Mouse (Mus musculus): Measurements from ENCODE around the gene Hmcn2. TPM values are rescaled to one million over a fixed set of nuclear protein-coding genes. Genes with fewer than 3 reads are reported as not detected.

Hmcn2 gene
- polyA plus RNA-seq, 2 experiments from 2014 or later = 0.48 to 0.53 TPM

DNA sequence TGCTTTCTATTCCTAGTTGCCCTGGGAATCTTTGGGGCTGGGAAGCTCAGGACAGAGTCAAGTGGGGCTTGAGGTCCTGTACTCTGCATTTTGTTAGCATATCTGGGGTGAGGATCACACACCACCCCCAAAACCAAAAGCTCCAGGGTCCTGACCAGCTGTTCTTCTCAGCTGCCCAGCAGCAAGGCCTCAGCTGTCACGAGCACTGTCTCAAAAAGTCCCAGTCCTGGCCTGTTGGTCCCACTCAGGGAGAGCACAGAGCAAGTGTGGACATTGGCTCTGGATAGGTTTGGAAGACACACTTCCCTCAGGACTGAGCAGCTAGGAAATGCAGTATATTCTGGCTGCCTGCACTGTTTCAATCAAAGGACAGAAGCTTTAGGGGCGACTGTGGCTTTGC lies 176.3 kb downstream of the Hmcn2 start:
- no peak for ATAC-seq

DNA sequence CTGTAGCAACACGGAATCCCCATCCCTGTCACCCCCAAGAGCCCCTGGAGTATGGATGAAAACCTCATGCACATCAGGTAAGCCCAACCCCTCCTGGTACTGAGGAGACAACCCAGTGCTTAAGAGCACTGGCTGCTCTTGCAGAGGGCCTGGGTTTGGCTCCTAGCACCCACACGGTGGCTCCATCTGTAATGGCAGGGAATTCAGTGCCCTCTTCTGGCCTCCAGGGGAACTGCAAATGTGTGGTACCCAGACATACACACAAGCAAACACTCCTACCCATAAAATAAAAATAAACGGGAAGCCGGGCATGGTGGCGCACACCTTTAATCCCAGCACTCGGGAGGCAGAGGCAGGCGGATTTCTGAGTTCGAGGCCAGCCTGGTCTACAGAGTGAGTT lies 178.1 kb downstream of the Hmcn2 start:
- no peak for ATAC-seq

- ATAC-seq = no peak
These were observed 179.0 kb downstream of the Hmcn2 start for GRCm38 (mm10) chr2:31493243-31493642.

GRCm38 (mm10) chr2:31494315-31494714 lies 180.1 kb downstream of the Hmcn2 start:
- ATAC-seq = no peak

DNA sequence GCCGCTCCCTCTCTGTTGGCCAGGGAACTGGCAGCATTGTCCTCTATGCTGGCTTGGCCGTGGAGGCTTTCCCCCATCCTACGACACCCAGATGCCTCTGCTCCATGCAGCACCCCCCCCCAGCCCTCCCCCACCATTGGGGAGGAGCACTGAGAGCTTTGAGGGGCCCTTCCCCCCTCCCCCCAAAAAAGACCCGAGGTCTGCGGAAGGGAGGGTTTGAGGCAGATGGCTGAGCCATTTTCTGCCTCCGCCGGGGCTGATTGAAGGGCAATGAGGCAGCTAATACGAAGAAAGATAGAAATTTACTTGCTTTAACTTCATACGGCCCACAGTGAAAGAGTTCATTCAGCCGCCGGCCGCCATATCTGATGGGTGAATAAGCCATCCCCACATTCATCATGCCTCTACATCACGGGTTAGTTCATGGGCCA lies 180.8 kb downstream of the Hmcn2 start:
- no peak for ATAC-seq

DNA sequence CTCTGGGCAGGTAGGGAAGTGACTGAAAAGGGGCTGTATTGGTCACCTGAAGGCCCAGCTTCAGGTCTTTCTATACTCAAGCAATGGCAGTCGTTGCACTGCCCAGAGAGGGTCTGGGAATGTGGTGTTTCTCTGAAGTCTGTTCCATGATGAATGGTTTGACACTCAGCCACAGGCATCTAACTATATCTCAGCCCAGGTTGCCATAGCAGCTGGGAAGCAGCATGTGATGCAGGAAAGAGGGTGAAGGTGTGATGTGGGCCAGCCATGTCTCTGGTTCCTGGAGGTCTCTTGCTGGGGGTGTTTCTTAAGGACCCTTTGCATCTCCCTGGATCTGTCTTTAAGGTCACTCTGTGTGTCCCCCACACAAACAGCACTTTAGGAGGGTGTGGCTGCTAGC lies 181.9 kb downstream of the Hmcn2 start:
- ATAC-seq = no peak

- ATAC-seq = no peak
These were observed 182.9 kb downstream of the Hmcn2 start for GRCm38 (mm10) chr2:31497113-31497512.

DNA sequence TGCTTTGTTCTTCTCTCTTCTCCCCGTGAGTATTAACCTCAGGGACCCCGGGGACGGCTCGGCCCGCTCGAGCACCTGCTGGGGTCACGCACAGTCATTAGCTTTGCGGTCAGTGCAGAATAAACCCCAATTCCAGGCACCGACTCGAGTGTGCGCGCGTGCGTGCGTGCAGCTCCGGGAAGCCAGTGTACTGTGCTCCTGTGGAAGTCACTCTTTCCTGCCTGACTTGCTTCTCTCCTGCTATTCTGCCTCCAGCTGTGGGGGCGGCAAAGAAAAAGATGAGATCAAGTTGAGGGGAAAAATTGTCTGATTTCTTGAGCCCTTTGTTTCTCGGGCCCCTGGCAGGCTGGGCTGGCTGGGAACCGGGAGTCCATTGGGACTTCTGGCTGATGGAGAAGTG lies 183.4 kb downstream of the Hmcn2 start:
- ATAC-seq = no peak

GRCm38 (mm10) chr2:31499327-31500291 lies 185.4 kb downstream of the Hmcn2 start:
- ATAC-seq = no peak

DNA sequence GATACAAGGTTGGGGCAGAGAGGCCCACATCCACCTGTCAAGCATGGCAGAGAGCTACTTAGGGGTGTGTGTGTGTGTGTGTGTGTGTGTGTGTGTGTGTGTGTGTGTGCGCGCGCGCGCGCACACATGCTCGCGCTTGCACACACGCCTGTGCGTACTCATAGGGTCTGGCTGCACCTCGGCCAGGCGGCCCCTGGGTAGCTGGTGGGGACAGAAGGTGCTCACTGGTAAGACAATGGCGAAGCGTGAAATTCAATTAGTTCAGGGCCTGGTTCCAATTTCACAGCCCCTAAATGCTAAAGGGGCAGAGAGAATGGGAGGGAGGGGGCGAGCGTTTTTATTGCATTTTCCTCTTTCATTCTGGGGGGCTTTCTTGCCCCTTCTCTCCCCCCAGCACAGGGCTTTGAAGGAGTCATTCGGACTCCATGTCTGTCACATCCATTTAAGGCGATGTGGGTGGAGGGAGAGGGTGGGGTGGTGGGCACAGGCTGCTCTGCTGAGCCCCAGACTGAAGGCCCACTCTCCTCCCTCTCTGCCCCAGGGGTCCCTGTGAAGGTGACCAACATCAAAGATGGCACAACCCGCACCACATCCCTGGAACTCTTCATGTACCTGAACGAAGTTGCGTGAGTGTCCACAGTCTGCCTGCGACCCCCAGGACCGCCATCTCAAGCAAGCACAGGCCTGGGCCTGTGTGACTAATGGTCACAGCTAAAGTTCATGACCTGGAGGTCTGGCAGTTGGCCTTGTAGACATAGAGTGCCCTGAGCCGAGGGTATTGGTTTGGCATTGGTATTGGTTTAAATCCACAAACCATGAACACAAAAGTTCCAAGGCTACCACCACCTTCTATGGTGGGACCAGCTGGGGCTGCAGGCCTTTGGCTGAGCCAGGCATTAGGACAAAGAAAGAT lies 186.3 kb downstream of the Hmcn2 start:
- ATAC-seq = no peak

- no peak for ATAC-seq
These were observed 187.4 kb downstream of the Hmcn2 start for GRCm38 (mm10) chr2:31501448-31502130.

- no peak for ATAC-seq
These were observed 188.7 kb downstream of the Hmcn2 start for GRCm38 (mm10) chr2:31502616-31503522.

DNA sequence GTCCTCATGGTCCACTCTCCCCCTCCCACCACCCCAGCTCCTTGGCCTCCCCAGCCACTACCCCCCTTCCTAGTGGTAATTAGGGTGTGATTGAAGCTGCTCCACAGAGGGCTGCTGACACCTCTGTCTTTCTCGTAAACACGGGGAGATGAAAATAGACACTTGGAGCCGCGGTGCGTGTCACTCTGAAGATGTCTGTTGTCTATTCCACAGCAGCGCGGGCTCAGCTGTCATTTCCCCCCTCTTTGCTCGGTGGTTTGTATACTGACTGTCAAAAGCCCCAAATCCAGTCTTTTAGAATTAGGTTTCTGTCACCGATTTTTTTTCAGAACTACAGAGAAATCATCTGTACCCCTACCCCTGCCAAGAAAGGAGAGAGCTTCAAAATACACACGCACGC lies 191.3 kb downstream of the Hmcn2 start:
- no peak for ATAC-seq

DNA sequence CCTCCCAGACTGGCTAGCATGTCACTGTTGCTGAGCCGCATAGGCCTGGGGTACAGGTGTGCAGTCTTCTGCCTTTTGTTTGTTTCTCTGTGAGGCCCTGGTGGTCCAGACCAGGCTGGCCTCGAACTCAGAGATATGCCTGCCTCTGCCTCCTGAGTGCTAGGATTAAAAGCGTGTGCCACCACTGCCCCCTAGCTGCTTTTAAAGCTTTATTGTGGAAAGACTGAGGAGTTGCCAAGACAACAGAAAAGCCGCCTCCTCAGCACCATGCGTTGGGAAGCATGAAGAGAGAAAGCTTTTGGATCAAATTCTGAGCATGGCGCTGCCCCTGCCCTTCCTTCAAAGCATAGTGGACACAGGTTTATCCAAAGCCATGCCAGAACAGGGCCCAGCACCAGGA lies 194.6 kb downstream of the Hmcn2 start:
- ATAC-seq = no peak

Other genes starting within 250 kb of the Hmcn2 start
- 100 to 1,000 TPM in 1 of 2 experiments, 10 to 100 TPM in 1; 99.6 to 101 TPM for gene Fnbp1, start 172.4 kb upstream of the Hmcn2 start, polyA plus RNA-seq (2017; shearing (Covaris generic))
- 10 to 100 TPM; 44.8 to 45.0 TPM for gene Gpr107, start 162.1 kb upstream of the Hmcn2 start, polyA plus RNA-seq (2017; shearing (Covaris generic))
- 1 to 10 TPM in 1 of 2 experiments, under 1 TPM in 1; 0.53 to 1.4 TPM for gene Ncs1, start 68.6 kb upstream of the Hmcn2 start, polyA plus RNA-seq (2017; shearing (Covaris generic))
- gene Ass1, start 155.8 kb downstream of the Hmcn2 start, polyA plus RNA-seq (2017; shearing (Covaris generic)) = 100 to 1,000 TPM; 445 to 470 TPM